Mouse (Mus musculus): ENCODE data around the gene Plpp3.
"Not testable (repeated sequence)": the region's sequence is repeated elsewhere in the genome, so short reads cannot be mapped to it uniquely, and the experiment has no call there.

Gene Plpp3

DNA sequence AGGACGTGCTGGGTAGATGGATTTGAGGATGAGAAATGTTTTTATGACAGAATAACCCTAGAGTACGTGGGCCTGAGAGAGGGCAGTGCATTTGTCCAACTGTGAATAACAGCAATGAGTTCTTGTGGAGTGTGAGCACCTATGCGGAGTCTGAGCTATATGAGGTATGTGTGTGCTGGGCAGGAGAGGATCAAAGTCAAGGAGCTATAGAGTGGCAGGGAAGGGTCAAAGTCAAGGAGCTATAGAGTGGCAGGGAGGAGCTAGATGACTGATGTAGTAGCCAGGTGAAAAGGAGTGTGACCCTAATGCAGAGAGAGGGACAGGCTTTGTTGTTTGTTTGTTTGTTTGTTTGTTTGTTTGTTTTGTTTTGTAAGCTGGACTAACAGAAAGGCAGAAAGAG, 98.0 kb downstream of the Plpp3 start:
- in situ Hi-C loops (cut with MseI, MboI): no loop called here

DNA sequence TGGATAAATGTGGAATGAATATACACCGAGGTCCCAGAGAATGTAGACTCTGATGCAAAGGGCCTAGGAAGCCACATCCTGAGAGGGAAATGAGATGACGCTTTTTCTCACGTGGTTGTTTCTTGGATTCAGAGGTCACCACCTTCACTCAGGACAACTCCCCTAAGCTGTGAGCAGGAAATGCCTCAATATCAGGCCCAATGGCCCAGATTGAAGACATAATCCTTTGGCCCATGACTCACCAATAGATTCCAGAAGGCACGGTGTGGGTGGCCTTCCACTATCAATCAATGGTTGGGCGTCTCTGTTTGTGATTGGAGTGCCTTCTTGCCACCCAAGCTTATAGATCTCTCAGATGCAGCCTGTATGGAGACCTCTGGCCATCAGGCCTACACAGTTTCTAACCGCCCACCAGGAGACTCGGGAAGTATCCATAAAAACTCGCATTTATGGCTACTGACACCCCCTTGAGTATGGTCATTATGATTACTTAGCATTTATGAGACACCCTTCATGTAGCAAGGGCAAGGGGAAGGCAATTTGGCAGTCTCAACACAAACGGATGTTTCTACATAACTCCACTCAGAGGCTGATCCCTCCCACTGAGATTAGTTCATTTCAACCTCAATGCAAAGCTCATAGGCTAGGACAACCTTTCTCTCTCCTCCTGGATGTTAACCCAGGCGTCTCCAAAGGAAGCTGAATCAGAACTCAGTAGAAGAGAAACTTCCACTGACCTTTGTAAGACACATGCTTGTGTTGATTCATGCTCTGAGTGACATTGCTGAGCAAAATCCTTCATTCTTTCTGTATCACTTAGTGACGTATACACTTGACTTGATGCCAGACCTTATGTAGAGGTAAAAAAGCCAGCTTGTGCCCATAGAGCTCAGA, 100.8 kb downstream of the Plpp3 start:
- in situ Hi-C loops (cut with MseI, MboI): no loop called here

DNA sequence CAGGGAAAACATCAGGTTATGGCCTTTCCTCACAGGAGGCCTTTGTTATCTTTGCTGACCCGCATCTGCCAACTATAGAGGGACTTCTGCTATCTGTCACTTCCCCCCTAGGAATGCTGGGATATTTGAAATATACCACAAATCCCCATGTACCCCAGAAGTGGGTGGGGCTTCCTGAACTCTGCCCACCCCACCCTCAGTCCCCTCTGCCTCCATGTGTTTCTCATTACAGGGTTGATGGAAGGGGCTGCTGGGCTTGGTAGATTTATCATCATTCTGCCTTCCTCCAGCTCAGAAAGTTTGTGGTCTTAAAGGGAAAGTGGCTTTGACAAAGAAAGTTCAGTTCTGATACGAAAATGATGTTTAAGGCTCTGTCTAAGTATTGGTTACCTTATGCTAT, 103.2 kb downstream of the Plpp3 start:
- in situ Hi-C loops (cut with MseI, MboI): no loop called here

DNA sequence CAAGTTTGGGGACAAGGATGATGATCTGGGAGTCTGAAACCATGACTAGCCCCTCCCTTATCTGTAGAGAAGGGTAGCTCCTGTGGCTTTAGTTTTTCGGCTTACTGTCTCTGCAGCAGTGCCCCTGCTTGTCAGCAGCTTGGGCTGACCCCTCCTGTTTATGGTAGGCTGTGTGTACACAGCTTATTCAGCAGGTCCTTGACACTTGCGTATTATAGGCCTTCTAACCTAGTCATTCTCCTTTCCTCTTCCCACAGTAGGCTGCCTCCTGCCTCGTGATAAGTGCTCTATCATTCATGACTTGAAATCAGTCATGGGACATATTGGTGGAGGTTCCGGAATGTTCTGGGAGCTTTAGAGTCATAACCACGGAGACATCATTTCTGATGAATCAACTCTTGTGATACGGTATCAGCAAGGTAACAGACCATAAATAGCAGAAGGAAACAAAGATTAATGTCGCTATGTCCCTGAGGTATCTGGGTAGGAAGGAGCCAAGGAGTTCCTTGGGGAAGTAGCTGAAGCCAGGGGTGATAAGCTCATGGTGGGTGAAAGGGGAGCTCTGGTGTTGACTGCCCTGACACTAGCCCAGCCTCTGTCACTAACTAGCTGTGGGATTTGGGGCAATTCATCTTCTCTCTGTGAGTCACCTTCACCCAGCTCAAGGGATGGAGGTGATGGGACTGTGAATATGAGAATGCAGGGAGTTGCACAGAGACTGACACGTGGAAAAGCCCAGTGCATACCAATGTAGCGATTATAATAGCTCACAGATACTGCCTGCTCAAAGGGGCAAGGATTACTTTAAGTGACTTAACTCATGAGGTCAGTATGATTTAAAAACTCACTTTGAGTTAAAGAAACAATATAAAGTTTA, 104.0 kb downstream of the Plpp3 start:
- in situ Hi-C loops (cut with MseI, MboI): no loop called here

DNA sequence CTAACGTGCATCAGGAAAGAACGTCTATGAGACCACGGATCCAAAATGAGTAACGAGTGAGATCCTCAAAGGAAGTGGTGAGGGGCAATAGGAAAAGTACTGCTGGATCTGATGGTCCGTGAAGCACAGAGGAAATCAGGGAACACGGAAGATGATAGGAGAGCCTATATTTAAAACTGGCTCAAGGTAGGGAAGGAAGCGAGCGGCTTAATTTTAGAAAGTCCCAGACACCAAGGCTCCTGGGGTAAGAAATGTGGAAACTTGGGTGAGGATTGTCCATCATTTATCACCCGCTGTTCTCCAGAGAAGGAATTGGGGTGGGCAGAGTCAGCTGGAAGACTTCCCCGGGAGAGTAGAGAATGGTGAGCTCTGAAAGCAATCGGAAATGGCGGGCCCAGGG, 105.2 kb downstream of the Plpp3 start:
- in situ Hi-C loops (cut with MseI, MboI): no loop called here

DNA sequence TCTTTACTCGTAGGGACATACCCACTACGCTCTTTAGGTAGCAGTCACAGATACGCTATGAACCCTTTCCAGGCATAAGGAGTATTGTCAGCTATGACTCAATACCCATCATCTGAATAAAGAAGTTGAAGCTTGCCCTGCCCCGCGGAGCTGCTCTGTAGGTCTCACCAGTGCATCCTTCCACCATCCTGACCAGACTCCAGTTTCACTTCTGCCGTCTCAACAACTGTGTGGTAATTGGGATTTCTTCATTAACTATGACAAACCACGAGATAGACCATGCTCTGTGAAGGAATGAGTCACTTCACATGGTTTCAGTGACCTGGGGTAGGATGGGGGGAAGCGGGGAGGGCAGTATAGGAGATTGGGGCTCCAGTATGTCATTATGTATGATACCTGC, 106.5 kb downstream of the Plpp3 start:
- in situ Hi-C loops (cut with MseI, MboI): no loop called here

DNA sequence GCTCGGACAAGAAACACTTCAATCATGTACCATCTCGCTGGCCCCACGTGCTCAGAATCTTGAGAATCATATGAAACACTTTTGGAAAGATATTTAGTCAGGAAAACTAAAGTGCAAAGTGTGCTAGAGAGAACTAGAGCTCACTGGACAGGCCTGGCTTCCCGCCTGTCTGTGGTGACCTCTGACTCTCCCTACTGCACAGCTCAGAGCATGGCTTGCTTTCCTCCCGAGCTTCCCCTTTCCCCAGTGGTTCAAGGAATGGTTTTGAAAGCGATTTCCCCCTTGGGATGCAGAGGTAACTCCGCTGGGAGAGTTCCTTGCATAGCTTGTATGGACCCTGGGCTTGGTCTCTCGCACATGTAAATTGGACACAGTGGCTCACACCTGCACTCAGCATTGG, 107.9 kb downstream of the Plpp3 start:
- in situ Hi-C loops (cut with MseI, MboI): no loop called here

DNA sequence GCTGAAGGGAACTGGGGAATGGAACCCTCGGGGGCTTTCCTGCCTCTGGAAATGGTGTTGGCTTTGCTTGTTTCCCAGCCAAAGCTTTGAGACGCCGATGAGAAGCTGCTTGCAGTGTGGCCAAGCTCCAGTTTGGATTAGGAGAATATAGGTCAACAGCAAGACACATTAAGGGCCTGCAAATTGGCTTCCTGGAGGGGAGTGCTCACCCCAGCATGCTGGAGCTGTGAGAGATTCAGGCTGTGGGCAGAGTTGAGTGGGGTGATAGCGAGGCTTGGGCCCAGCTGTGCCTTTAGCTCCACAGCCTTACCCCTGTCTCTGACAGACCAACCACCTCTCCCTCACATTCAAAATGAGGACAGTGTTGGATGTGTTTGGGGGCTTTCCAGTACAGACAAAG, 108.5 kb downstream of the Plpp3 start:
- in situ Hi-C loops (cut with MseI, MboI): no loop called here

DNA sequence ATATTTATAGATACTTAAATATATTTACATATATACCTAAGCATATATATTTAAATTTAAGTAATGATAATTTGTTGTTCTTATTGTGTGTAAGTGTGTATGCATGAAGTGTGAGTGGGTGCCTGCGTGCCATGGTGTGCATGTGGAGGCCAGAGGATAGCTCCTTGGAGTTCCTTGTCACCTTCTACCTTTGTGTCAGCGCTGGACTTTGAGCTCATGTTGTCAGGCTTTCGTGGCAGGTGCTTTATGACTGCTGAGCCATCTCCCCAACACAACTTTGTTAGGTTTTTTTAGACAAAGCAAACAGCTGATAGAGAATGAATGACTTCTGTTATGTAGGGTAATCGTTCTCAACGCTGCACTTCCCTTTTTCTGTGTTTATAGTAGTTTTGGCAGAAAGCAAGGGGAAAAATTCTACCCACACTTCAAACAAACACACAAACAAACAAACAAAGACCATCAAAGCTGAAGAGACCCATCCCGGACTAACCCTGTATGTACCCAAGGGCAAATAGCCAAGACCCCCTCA, 111.1 kb downstream of the Plpp3 start:
- in situ Hi-C loops (cut with MseI, MboI): no loop called here

DNA sequence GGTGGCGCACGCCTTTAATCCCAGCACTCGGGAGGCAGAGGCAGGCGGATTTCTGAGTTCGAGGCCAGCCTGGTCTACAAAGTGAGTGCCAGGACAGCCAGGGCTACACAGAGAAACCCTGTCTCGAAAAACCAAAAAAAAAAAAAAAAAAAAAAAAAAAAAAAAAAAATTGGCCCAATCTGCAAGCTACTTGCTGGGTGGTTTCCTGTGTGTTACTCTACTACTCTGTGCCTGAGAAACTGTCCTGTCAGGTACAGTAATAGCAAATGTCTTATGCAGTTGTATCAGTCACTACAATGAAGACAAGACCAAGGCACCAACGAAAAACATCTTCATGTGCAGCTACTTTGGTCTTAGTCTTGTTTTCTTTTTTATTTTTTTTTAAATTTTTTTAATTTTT, 112.3 kb downstream of the Plpp3 start:
- in situ Hi-C loops (cut with MseI, MboI): not testable (repeated sequence)

DNA sequence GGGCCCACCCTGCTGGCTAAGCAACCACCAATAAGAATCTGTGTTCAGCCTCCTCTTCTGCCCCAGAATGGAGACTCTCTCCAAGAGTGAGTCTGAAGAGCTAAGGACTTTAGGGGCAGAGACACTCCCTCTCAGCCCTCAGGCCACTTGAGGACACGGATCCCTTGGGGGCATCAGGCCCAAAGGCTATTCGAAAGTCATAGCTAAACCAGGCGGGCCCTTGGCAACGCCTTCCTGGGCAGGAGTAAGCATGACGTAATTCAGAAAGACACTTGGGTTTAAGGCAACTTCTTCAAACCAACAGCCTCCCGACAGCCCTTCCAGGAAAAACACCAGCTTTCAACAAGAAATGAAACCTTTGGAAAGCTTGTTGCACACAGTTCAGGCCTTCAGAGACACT, 114.0 kb downstream of the Plpp3 start:
- in situ Hi-C loops (cut with MseI, MboI): no loop called here

DNA sequence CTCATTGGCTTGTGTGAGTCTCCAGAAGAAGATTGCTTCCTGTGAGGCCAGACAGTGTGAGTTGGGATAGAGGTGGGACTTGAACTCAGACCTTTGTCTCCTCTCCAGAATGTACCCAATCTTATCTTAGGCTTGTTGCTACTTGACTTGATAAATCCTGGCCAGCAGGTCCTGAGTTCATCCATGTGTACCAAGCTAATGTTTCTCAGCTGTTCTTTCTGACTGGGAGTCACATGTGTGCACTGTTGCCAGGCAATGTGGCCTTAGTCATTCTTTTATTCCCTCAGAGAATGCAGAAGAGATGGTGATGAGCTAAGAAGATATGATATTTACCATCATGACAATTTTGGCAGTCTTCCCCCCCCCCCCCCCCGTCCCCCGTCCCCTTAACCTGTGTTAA, 115.9 kb downstream of the Plpp3 start:
- in situ Hi-C loops (cut with MseI, MboI): no loop called here

DNA sequence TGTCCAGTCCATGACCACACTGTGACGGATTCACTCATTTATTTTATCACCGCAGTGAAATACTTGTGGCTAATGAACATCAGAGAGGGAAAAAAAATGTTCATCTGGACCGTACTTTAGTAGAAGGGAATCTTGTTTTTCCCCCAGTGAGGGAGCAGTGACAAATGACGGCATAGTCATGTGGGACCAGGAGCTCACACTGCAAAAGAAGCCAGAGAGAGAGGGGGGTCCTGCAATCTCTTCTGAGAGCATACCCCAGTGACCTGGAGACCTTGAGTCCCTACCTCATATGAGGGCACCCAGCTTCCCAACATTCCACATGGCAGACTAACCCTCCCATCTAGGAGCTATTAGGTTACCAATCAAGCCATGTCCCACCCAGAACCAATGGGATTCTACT, 116.3 kb downstream of the Plpp3 start:
- in situ Hi-C loops (cut with MseI, MboI): no loop called here

DNA sequence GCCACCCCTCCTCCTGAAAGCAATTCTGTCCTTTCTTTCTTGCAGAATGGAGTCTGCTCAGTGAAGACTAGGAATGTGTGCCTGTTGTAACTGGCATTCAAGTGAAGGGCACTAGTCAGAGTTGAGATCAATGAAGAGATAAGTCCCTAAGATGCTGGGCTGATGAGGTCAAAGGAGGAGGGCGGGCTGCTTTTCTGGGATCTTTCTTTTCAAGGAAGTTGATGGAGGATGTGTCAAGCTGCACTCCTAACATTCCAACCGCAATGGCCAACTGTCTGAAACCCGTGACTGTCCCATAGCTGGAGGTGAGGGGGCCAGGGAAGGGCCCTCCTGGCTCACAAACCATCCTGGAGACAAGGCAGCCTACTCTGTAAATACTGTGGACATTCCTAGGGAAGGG, 118.5 kb downstream of the Plpp3 start:
- in situ Hi-C loops (cut with MseI, MboI): no loop called here

DNA sequence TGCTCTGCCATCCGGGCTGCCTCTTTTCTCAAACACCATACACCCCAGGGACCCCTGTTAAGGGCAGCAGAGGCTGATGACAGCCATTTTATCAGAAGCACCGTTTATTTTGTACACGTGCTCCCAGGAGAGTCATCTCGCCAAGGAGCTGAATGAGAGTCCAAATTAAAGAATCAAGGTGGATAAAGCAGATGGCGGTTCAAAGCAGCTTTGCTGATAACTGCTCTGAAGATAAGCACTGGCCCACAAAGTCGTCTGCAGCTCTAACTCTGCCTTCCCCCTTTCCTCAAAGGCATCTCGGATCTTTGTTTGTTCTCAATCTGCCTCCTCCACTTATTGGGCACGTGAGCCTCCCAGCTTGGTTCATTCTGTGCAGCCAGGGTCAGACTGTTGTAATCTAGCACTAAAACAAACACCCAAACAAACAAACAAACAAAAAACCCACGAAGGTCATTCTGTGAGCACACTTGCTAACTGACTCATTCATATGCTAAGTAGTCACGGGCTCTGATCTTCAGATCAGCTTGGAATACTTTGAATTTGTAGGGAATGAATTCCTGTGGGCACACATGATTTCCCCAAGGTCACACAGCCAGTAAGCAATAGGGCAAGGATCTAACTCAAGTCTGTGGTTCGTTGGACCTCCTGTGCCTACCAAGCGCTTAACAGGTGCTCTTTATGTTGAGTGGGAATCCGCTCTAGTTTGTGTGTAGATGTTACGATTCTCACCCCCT, 119.1 kb downstream of the Plpp3 start:
- in situ Hi-C loops (cut with MseI, MboI): no loop called here

DNA sequence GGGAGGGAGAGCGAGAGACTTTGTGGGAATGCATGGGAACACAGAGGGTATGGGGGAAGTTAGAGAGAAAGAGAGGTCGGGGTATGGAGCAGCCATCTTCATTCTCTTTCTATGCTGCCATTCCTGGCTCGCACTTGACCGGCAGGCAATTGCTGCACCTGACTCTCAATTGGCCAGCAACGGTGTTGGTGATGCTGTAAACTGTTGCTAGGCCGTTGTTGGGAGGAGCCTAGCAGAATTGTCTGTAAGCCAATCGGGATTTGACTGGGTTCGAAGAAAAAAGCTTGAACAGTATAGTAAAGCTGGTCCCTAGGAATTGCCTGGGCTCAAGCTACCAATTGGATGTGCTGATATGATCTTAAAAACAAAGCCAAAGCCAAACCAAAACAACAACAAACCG, 121.0 kb downstream of the Plpp3 start:
- in situ Hi-C loops (cut with MseI, MboI): no loop called here

DNA sequence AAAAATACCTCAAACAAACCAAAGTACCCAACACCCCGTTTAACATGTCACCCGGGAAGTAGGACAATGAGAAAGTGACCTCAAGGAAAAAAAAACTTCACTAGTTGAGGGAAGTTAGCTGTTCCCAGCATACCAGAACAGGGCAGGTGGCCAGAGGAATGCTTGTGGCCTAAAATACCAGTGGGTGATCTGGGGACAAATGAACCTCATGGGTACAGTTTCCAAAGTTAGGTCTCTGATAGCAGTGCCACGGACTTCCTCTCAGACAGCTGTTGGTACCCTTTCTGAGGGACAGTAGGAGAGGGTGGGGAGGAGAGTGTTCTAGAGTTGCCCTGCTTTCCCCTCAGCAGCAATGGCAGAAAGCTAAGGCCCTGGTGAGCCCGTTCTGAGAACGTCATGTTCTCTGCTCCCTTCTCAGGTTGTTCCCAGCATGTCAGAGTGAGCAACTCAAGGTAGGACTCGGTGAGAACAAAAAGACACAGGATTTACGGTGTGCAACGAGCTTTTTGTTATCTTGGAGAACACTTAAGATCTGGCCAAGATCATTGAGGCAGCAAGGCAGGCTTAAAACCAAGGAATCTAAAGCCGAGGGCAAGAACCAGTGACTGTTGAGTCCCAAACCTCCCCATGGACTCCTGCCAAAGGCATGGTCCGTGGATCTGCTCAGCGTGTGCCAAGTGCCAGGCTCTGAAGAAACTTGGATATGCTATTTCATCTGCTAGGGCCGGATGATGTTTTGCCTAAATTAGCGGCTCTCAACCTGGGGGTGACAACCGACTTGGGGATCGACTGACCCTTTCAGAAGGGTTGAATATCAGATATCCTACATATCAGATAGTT, 121.6 kb downstream of the Plpp3 start:
- in situ Hi-C loops (cut with MseI, MboI): no loop called here

DNA sequence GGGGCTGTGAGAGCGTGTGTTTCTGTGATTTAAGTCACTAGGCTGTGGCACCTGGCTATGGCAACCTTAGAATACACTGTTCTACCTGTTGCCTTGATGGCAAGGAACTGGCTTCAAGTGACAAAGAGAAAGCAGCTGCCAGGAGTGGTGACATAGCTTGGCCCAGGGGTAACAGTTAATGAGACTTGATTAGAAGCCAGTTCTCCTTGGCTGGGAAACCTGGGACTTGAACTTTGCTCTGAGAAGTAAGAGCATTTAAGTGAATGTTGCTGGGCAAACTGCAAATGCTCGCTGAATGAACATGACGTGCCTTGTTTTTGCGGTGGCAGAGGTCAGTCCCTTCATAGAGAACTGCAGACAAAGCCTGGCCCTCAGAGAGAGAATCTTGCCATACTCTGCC, 122.7 kb downstream of the Plpp3 start:
- in situ Hi-C loops (cut with MseI, MboI): no loop called here

DNA sequence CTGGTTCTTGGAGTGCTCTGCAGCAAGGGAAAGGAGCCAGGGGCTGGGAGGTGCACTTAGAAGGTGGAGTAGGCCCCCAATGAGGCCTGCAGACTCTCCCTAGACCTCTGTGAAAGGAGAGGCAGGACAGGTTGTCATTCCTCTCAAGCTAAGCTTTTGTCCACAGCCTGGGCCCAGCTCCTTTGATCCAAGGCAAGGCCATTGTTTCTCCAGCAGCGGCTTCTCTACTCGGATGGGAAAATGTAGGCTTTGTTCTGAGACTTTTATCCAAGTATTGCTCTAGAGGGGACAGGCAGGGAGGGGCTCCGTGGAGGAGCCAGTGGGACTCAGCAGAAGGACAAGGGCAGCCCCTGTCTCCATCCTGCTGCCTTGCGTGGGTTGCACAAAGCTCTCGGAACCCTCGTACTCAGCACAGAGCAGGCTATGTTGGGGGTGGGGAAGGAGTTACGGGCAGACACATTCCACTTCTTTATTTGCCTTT, 124.6 kb downstream of the Plpp3 start:
- in situ Hi-C loops (cut with MseI, MboI): no loop called here
